Mouse (Mus musculus) cerebellum, adult 2 months (tissue): ENCODE results near the gene Grb7. TPM values are rescaled to one million over a fixed set of nuclear protein-coding genes. Genes with fewer than 3 reads are reported as not detected.

ENCODE experiments used
- DNase-seq, 2 experiments: peaks; one replicate each; pipeline ENCODE4 v3.0.0; 2021
- H3K27ac ChIP-seq: fragments of 200-500 bp; 2 replicates; pipeline ENCODE4 v1.5.1; 2012; ENCODE audit warnings: low read length, control low read depth, inconsistent platforms; ENCODE audit not compliant: insufficient read depth
- H3K27me3 ChIP-seq: fragments of 200-500 bp; 2 replicates; pipeline ENCODE4 v1.6.1; 2012; ENCODE audit warnings: inconsistent platforms, mild to moderate bottlenecking, low read length, moderate library complexity; ENCODE audit not compliant: control insufficient read depth, insufficient read depth
- H3K4me1 ChIP-seq: fragments of 200-500 bp; 2 replicates; pipeline ENCODE4 v1.6.1; 2011; ENCODE audit warnings: low read length; ENCODE audit not compliant: control insufficient read depth, insufficient read depth
- H3K4me3 ChIP-seq: fragments of 200-500 bp; replicated peaks from 2 replicates; pipeline ENCODE3; 2011; ENCODE audit warnings: mild to moderate bottlenecking, low read depth, low read length, control low read depth; ENCODE audit not compliant: insufficient read depth
- CTCF ChIP-seq: fragments of 200-500 bp; IDR thresholded peaks from 2 replicates; pipeline ENCODE4 v1.5.1; 2011; ENCODE audit warnings: low read depth, mild to moderate bottlenecking, control low read depth, low read length, moderate library complexity, borderline replicate concordance; ENCODE audit not compliant: insufficient read depth
- POLR2A ChIP-seq: fragments of 200-500 bp; IDR thresholded peaks from 2 replicates; pipeline ENCODE4 v1.6.1; 2011; ENCODE audit warnings: low read length, control low read depth, borderline replicate concordance; ENCODE audit not compliant: insufficient read depth
- WGBS: fragments of 180-500 bp; shearing (Covaris S2); methylation state at CpG from one replicate; pipeline ENCODE4 v1.1.7; 2018; 5-methylcytosine and 5-hydroxymethylcytosine counted together
- polyA plus RNA-seq: library from polyadenylated mRNA; depleted of rRNA; stranded (reverse); fragments of >200 nt; gene quantifications from 2 replicates; pipeline ENCODE4 v1.2.3, GENCODE M21; 2012

The Grb7 gene
- polyA plus RNA-seq, 1 experiment, result 15.8 TPM

GRCm38 (mm10) chr11:98457367-98458120 is 11.3 kb downstream of the Grb7 start:
- no peak overlapping the region for H3K27ac ChIP-seq
- TF ChIP-seq POLR2A, result peak; percentile 32; the same call in 1 of the 2 replicates
- peak; percentile 59 for TF ChIP-seq CTCF
- H3K4me1 ChIP-seq, result peaks cover 3% of the 10 kb centered on the region; the same call in 1 of the 2 replicates
- peak; percentile 84 to 91 for DNase-seq
- peak overlapping the region; percentile 86 for H3K4me3 ChIP-seq
- no peaks in the 10 kb centered on the region for H3K27me3 ChIP-seq
- WGBS, result under 1% methylated on average over 54 of the region's 64 CpGs

GRCm38 (mm10) chr11:98458121-98458990 is 12.2 kb downstream of the Grb7 start:
- Histone ChIP-seq H3K4me1 (peaks cover 3% of the 10 kb centered on the region; the same call in 1 of the 2 replicates), H3K27me3 (no peaks in the 10 kb centered on the region), H3K4me3 (peak overlapping the region; percentile 49), H3K27ac (no peak overlapping the region)
- TF ChIP-seq POLR2A (no peak), CTCF (no peak)
- WGBS, result 4% methylated on average over 29 of the region's 30 CpGs
- no peak for DNase-seq

GRCm38 (mm10) chr11:98459071-98459741 is 13.0 kb downstream of the Grb7 start:
- Histone ChIP-seq H3K4me1 (peaks cover 3% of the 10 kb centered on the region; the same call in 1 of the 2 replicates), H3K27ac (no peak overlapping the region), H3K27me3 (no peaks in the 10 kb centered on the region), H3K4me3 (no peak overlapping the region)
- no peak for DNase-seq
- no peak for TF ChIP-seq CTCF
- WGBS, result 37% methylated on average over 11 of the region's 11 CpGs

GRCm38 (mm10) chr11:98459860-98460259 is 13.7 kb downstream of the Grb7 start:
- DNase-seq, result no peak
- Histone ChIP-seq H3K27ac (no peak overlapping the region), H3K27me3 (no peaks in the 10 kb centered on the region), H3K4me1 (peaks cover 3% of the 10 kb centered on the region; the same call in 1 of the 2 replicates), H3K4me3 (no peak overlapping the region)
- TF ChIP-seq CTCF, result no peak
- WGBS, result 85% methylated on average over 9 of the region's 9 CpGs

- 48% methylated on average over 6 of the region's 6 CpGs for WGBS
- TF ChIP-seq CTCF, result no peak
- no peak for TF ChIP-seq POLR2A
- H3K27me3 ChIP-seq, result no peaks in the 10 kb centered on the region
- DNase-seq, result no peak
- no peak overlapping the region for H3K4me3 ChIP-seq
- peaks cover 3% of the 10 kb centered on the region; the same call in 1 of the 2 replicates for H3K4me1 ChIP-seq
- H3K27ac ChIP-seq, result no peak overlapping the region
Measured at GRCm38 (mm10) chr11:98461109-98461720, 15.0 kb downstream of the Grb7 start.

- WGBS, result 91% methylated on average over 6 of the region's 6 CpGs
- no peak overlapping the region for H3K27ac ChIP-seq
- TF ChIP-seq CTCF (no peak), POLR2A (no peak)
Measured at GRCm38 (mm10) chr11:98462255-98462654, 16.1 kb downstream of the Grb7 start.

GRCm38 (mm10) chr11:98463911-98464310 is 17.7 kb downstream of the Grb7 start:
- H3K4me1 ChIP-seq, result no peaks in the 10 kb centered on the region
- H3K4me3 ChIP-seq, result no peak overlapping the region
- H3K27ac ChIP-seq, result no peak overlapping the region
- no peaks in the 10 kb centered on the region for H3K27me3 ChIP-seq
- DNase-seq, result no peak
- TF ChIP-seq POLR2A, result no peak
- TF ChIP-seq CTCF, result no peak
- 84% methylated on average over 9 of the region's 9 CpGs for WGBS

More at GRCm38 (mm10) chr11:98462255-98462654, 16.1 kb downstream of the Grb7 start:
- Histone ChIP-seq H3K4me3 (no peak overlapping the region), H3K4me1 (no peaks in the 10 kb centered on the region), H3K27me3 (no peaks in the 10 kb centered on the region)
- DNase-seq, result no peak
